Mouse (Mus musculus): ENCODE results near the gene Inpp5b. TPM values are rescaled to one million over a fixed set of nuclear protein-coding genes. Genes with fewer than 3 reads are reported as not detected.

Gene Inpp5b
- total and polyA plus RNA-seq, 2 experiments from 2014 or later, result 14.3 to 20.5 TPM

GRCm38 (mm10) chr4:124817803-124818202, 76.2 kb downstream of the Inpp5b start:
- Histone ChIP-seq H3K36me3 (ENCODE audit: insufficient read depth, low read length) (peaks cover 26% of the 10 kb centered on the region), H3K4me2 (ENCODE audit: low read depth, low read length, poor library complexity, severe bottlenecking) (no peak overlapping the region), H3K27me3 (ENCODE audit: insufficient read depth, low read length) (no peaks in the 10 kb centered on the region), H3K4me1 (ENCODE audit: insufficient read depth, low read length) (no peaks in the 10 kb centered on the region), H3K9ac (replicated peaks; ENCODE audit: low read length, poor library complexity, severe bottlenecking) (no peak overlapping the region), H3K4me3 (ENCODE audit: low read depth, low read length) (no peak overlapping the region), H3K27ac (ENCODE audit: low read depth, low read length) (no peak overlapping the region), H3K9me3 (ENCODE audit: low read length) (no peaks in the 10 kb centered on the region)
- no peak for TF ChIP-seq CTCF (IDR thresholded peaks at IDR 0.05)
- ATAC-seq (ENCODE audit: low FRiP score) (no peak), DNase-seq (ENCODE audit: low spot score) (peak; percentile 6)
- WGBS, result 13% methylated on average over 6 of the region's 6 CpGs

- TF ChIP-seq CTCF (IDR thresholded peaks at IDR 0.05), result no peak
- no peak overlapping the region for H3K4me3 ChIP-seq (ENCODE audit: low read depth, low read length)
- WGBS, result 98% methylated on average over 4 of the region's 4 CpGs
- ATAC-seq (ENCODE audit: low FRiP score) (no peak), DNase-seq (ENCODE audit: low spot score) (no peak)
- no peak overlapping the region for H3K4me2 ChIP-seq (ENCODE audit: low read depth, low read length, poor library complexity, severe bottlenecking)
- H3K36me3 ChIP-seq (ENCODE audit: insufficient read depth, low read length), result peaks cover 26% of the 10 kb centered on the region
- H3K27ac ChIP-seq (ENCODE audit: low read depth, low read length), result no peak overlapping the region
- H3K9ac ChIP-seq (replicated peaks; ENCODE audit: low read length, poor library complexity, severe bottlenecking), result no peak overlapping the region
- no peaks in the 10 kb centered on the region for H3K4me1 ChIP-seq (ENCODE audit: insufficient read depth, low read length)
- H3K9me3 ChIP-seq (ENCODE audit: low read length), result no peaks in the 10 kb centered on the region
- H3K27me3 ChIP-seq (ENCODE audit: insufficient read depth, low read length), result no peaks in the 10 kb centered on the region
Observed at GRCm38 (mm10) chr4:124818832-124819231, 77.2 kb downstream of the Inpp5b start.

GRCm38 (mm10) chr4:124824967-124825366, 83.3 kb downstream of the Inpp5b start:
- ATAC-seq (ENCODE audit: low FRiP score) (no peak), DNase-seq (ENCODE audit: low spot score) (no peak)
- Histone ChIP-seq H3K27me3 (ENCODE audit: insufficient read depth, low read length) (no peaks in the 10 kb centered on the region), H3K4me1 (ENCODE audit: insufficient read depth, low read length) (no peaks in the 10 kb centered on the region), H3K9me3 (ENCODE audit: low read length) (no peaks in the 10 kb centered on the region), H3K36me3 (ENCODE audit: insufficient read depth, low read length) (peaks cover 42% of the 10 kb centered on the region), H3K4me3 (ENCODE audit: low read depth, low read length) (no peak overlapping the region), H3K4me2 (ENCODE audit: low read depth, low read length, poor library complexity, severe bottlenecking) (no peak overlapping the region), H3K27ac (ENCODE audit: low read depth, low read length) (no peak overlapping the region), H3K9ac (replicated peaks; ENCODE audit: low read length, poor library complexity, severe bottlenecking) (no peak overlapping the region)
- WGBS, result 93% methylated on average over 6 of the region's 6 CpGs
- TF ChIP-seq CTCF (IDR thresholded peaks at IDR 0.05), result no peak

GRCm38 (mm10) chr4:124825371-124825965, 83.8 kb downstream of the Inpp5b start:
- ATAC-seq (ENCODE audit: low FRiP score), result no peak
- H3K4me2 ChIP-seq (ENCODE audit: low read depth, low read length, poor library complexity, severe bottlenecking), result no peak overlapping the region
- 96% methylated on average over 21 of the region's 21 CpGs for WGBS
- H3K27ac ChIP-seq (ENCODE audit: low read depth, low read length), result no peak overlapping the region
- no peaks in the 10 kb centered on the region for H3K4me1 ChIP-seq (ENCODE audit: insufficient read depth, low read length)
- no peak overlapping the region for H3K9ac ChIP-seq (replicated peaks; ENCODE audit: low read length, poor library complexity, severe bottlenecking)
- no peak overlapping the region for H3K4me3 ChIP-seq (ENCODE audit: low read depth, low read length)
- peaks cover 47% of the 10 kb centered on the region for H3K36me3 ChIP-seq (ENCODE audit: insufficient read depth, low read length)
- no peak for TF ChIP-seq CTCF (IDR thresholded peaks at IDR 0.05)
- no peaks in the 10 kb centered on the region for H3K9me3 ChIP-seq (ENCODE audit: low read length)
- DNase-seq (ENCODE audit: low spot score), result no peak
- no peaks in the 10 kb centered on the region for H3K27me3 ChIP-seq (ENCODE audit: insufficient read depth, low read length)

GRCm38 (mm10) chr4:124829671-124830070, 88.0 kb downstream of the Inpp5b start:
- Histone ChIP-seq H3K4me3 (ENCODE audit: low read depth, low read length) (no peak overlapping the region), H3K9me3 (ENCODE audit: low read length) (no peaks in the 10 kb centered on the region), H3K36me3 (ENCODE audit: insufficient read depth, low read length) (peaks cover 46% of the 10 kb centered on the region), H3K27me3 (ENCODE audit: insufficient read depth, low read length) (no peaks in the 10 kb centered on the region), H3K4me1 (ENCODE audit: insufficient read depth, low read length) (no peaks in the 10 kb centered on the region), H3K4me2 (ENCODE audit: low read depth, low read length, poor library complexity, severe bottlenecking) (no peak overlapping the region), H3K27ac (ENCODE audit: low read depth, low read length) (no peak overlapping the region), H3K9ac (replicated peaks; ENCODE audit: low read length, poor library complexity, severe bottlenecking) (no peak overlapping the region)
- no peak for DNase-seq (ENCODE audit: low spot score)
- no peak for ATAC-seq (ENCODE audit: low FRiP score)
- TF ChIP-seq CTCF (IDR thresholded peaks at IDR 0.05), result no peak
- 79% methylated on average over 5 of the region's 5 CpGs for WGBS

- no peak overlapping the region for H3K27ac ChIP-seq (ENCODE audit: low read depth, low read length)
- no peak overlapping the region for H3K9ac ChIP-seq (replicated peaks; ENCODE audit: low read length, poor library complexity, severe bottlenecking)
- ATAC-seq (ENCODE audit: low FRiP score) (no peak), DNase-seq (ENCODE audit: low spot score) (no peak)
- peaks cover 33% of the 10 kb centered on the region for H3K36me3 ChIP-seq (ENCODE audit: insufficient read depth, low read length)
- WGBS, result 97% methylated on average over 10 of the region's 10 CpGs
- no peaks in the 10 kb centered on the region for H3K27me3 ChIP-seq (ENCODE audit: insufficient read depth, low read length)
- no peak overlapping the region for H3K4me2 ChIP-seq (ENCODE audit: low read depth, low read length, poor library complexity, severe bottlenecking)
- H3K9me3 ChIP-seq (ENCODE audit: low read length), result no peaks in the 10 kb centered on the region
- TF ChIP-seq CTCF (IDR thresholded peaks at IDR 0.05), result no peak
- H3K4me3 ChIP-seq (ENCODE audit: low read depth, low read length), result no peak overlapping the region
- H3K4me1 ChIP-seq (ENCODE audit: insufficient read depth, low read length), result no peaks in the 10 kb centered on the region
Observed at GRCm38 (mm10) chr4:124832796-124833195, 91.1 kb downstream of the Inpp5b start.

Data from midbrain, postnatal 0 days (tissue).